In genomic region chr4:153380885-153381284, GRCm38 (mm10) we compare ENCODE assay signal across 26 mouse cellular contexts.
DNase-seq lines count a peak whose midpoint lies in the region; ATAC-seq and TF ChIP-seq lines count a peak whose summit lies in the region.
"Had no signal": no experiment of that assay in that cellular context is flagged by ENCODE, and none has a peak within 500 bp of the region (broad histone marks: within the 10 kb centered on the region; RNA-seq: fewer than 3 reads in every experiment).

No protein-coding gene starts in this region.

- no peak for ATAC-seq in lung, postnatal 0 days
- ATAC-seq: forebrain, embryonic 15.5 days had no signal

- H3K4me3 ChIP-seq in cerebellum, adult 2 months (replicated peaks; ENCODE audit: insufficient read depth, low read depth, low read length): no peak overlapping the region
- no peak overlapping the region for H3K4me3 ChIP-seq in lung, postnatal 0 days (ENCODE audit: low read depth, low read length)
- H3K4me3 ChIP-seq: embryonic facial prominence, embryonic 13.5 days; forebrain, embryonic 10.5 days; forebrain, embryonic 15.5 days; heart, embryonic 10.5 days; heart, embryonic 15.5 days; hindbrain, embryonic 12.5 days; limb, embryonic 12.5 days; liver, embryonic 15.5 days; midbrain, embryonic 12.5 days had no signal

- no peak for TF ChIP-seq CTCF in cerebellum, adult 2 months (IDR thresholded peaks at IDR 0.05; ENCODE audit: borderline replicate concordance, insufficient read depth, low read depth, low read length)
- no peak for TF ChIP-seq CTCF in lung, postnatal 0 days (IDR thresholded peaks at IDR 0.05)

- H3K36me3 ChIP-seq in lung, postnatal 0 days (ENCODE audit: insufficient read depth, low read length): no peaks in the 10 kb centered on the region
- H3K36me3 ChIP-seq: embryonic facial prominence, embryonic 13.5 days; forebrain, embryonic 15.5 days; heart, embryonic 10.5 days; heart, embryonic 15.5 days; limb, embryonic 12.5 days; liver, embryonic 15.5 days; midbrain, embryonic 12.5 days had no signal

- H3K4me1 ChIP-seq in cerebellum, adult 2 months (ENCODE audit: control insufficient read depth, insufficient read depth, low read length): peaks cover 18% of the 10 kb centered on the region
- H3K4me1 ChIP-seq in lung, postnatal 0 days (ENCODE audit: insufficient read depth, low read depth, low read length): no peaks in the 10 kb centered on the region
- H3K4me1 ChIP-seq: heart, embryonic 15.5 days; liver, embryonic 15.5 days had no signal

- H3K9me3 ChIP-seq in lung, postnatal 0 days (ENCODE audit: low read length): no peaks in the 10 kb centered on the region
- H3K9me3 ChIP-seq: forebrain, embryonic 15.5 days; heart, embryonic 15.5 days; limb, embryonic 12.5 days; midbrain, embryonic 12.5 days had no signal

- no peak overlapping the region for H3K9ac ChIP-seq in lung, postnatal 0 days (replicated peaks; ENCODE audit: low read depth)
- H3K9ac ChIP-seq: embryonic facial prominence, embryonic 13.5 days; forebrain, embryonic 15.5 days; heart, embryonic 15.5 days; hindbrain, embryonic 12.5 days; limb, embryonic 12.5 days; liver, embryonic 15.5 days; lung, embryonic 14.5 days; midbrain, embryonic 12.5 days had no signal

- H3K27me3 ChIP-seq in cerebellum, adult 2 months (ENCODE audit: control insufficient read depth, insufficient read depth, low read length): no peaks in the 10 kb centered on the region; the same call in 1 of the 2 replicates
- no peaks in the 10 kb centered on the region for H3K27me3 ChIP-seq in lung, postnatal 0 days (replicated peaks; ENCODE audit: insufficient read depth, low read length)
- H3K27me3 ChIP-seq: forebrain, embryonic 15.5 days; hindbrain, embryonic 12.5 days; limb, embryonic 12.5 days; liver, embryonic 15.5 days; midbrain, embryonic 12.5 days had no signal

- no peak for TF ChIP-seq POLR2A in cerebellum, adult 2 months (IDR thresholded peaks at IDR 0.05; ENCODE audit: borderline replicate concordance, insufficient read depth, low read length)

- intact Hi-C loops in left cerebral cortex, postnatal 4 days (cut with DNase I): no loop called here

- peak; percentile 86 for DNase-seq in left cerebral cortex, postnatal 4 days
- DNase-seq in left cerebral cortex, adult 9 months (ENCODE audit: low spot score in 2 of 2): no peak
- peak; percentile 62 for DNase-seq in brain, adult 2 months (ENCODE audit: low read depth, low spot score)
- DNase-seq in cerebellum, adult 2 months: peak; percentile 40 to 64
- DNase-seq in cerebellum, postnatal 14 days: peak; percentile 87
- no peak for DNase-seq in lung, postnatal 0 days (ENCODE audit: low spot score)
- DNase-seq in adrenal gland, postnatal 36 days: no peak
- DNase-seq in urinary bladder, postnatal 10 days (ENCODE audit: low spot score): no peak
- DNase-seq: adrenal gland, postnatal 14 days; gastrocnemius, postnatal 25 days; heart, adult 11 months; kidney, adult 18-20 months; layer of hippocampus, postnatal 36 days; lung, embryonic 14.5 days; spleen, adult 18-20 months; thymus, postnatal 14 days had no signal

- H3K27ac ChIP-seq in cerebellum, adult 2 months (ENCODE audit: insufficient read depth, low read length): no peak overlapping the region
- no peak overlapping the region for H3K27ac ChIP-seq in lung, postnatal 0 days (ENCODE audit: low read length)
- H3K27ac ChIP-seq: embryonic facial prominence, embryonic 13.5 days; forebrain, embryonic 10.5 days; forebrain, embryonic 15.5 days; heart, embryonic 10.5 days; heart, embryonic 15.5 days; hindbrain, embryonic 12.5 days; kidney, postnatal 0 days; limb, embryonic 12.5 days; liver, embryonic 15.5 days; midbrain, embryonic 12.5 days had no signal

- no peak for TF ChIP-seq EP300 in lung, postnatal 0 days (IDR thresholded peaks at IDR 0.05)

- WGBS in cerebellum, adult 2 months: 11% methylated on average over 10 of the region's 10 CpGs
- WGBS in lung, postnatal 0 days: 81% methylated on average over 10 of the region's 10 CpGs

- no peak overlapping the region for H3K4me2 ChIP-seq in lung, postnatal 0 days (replicated peaks; ENCODE audit: low read depth, low read length)
- H3K4me2 ChIP-seq: embryonic facial prominence, embryonic 13.5 days; forebrain, embryonic 15.5 days; heart, embryonic 15.5 days; hindbrain, embryonic 12.5 days; limb, embryonic 12.5 days; liver, embryonic 15.5 days; lung, embryonic 14.5 days; midbrain, embryonic 12.5 days had no signal

Comparison
In these comparisons a context has a peak if more than half of its experiments do, and no peak if none do; other contexts are left out.
1. DNase-seq: peak in left cerebral cortex, postnatal 4 days (single experiment), brain, adult 2 months (single experiment), cerebellum, adult 2 months (2 of 2) and cerebellum, postnatal 14 days (2 of 2); none in left cerebral cortex, adult 9 months (0 of 2), lung, postnatal 0 days (single experiment), adrenal gland, postnatal 36 days (0 of 2) and urinary bladder, postnatal 10 days (single experiment).